Mouse (Mus musculus): ENCODE measurements around the gene Sec16a.

The Sec16a gene

GRCm38 (mm10) chr2:26474789-26475504, 29.9 kb upstream of the Sec16a start:
- peak in 1 of 2 experiments; percentile 52 for DNase-seq (ENCODE audit: low read depth in 1 of 2, low spot score in 2 of 2)

- DNase-seq (ENCODE audit: low read depth in 1 of 2, low spot score in 2 of 2), result no peak
Observed at GRCm38 (mm10) chr2:26472312-26473090, 27.5 kb upstream of the Sec16a start.

DNA sequence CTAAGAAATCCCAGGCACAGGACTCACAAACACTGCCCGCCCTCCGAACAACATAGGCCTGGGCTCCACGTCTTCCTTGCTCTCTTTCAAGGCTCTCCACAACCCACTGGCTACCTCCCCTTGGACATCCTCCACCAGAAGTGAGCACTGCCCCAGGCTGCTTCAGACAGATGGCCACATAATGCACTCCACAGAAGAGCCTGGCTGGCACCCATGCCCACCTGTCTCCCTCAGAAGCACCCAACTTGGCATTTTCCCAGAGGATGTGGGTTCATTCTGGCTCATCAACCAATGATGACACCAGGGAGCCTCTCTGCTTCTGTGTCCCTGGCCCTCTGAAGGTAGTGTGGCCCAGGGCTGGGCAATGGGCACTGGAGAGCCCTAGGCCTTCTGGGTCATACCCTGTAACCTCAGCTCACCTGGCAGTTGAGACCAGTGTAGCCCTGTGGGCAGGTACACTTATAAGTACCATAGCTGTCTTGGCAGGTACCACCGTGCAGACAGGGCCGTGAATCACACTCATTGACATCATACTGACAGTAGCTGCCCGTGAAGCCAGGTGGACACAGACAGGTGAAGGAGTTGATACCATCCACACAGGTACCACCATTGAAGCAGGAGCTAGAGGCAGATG, 26.8 kb upstream of the Sec16a start:
- no peak for DNase-seq (ENCODE audit: low read depth in 1 of 2, low spot score in 2 of 2)

DNA sequence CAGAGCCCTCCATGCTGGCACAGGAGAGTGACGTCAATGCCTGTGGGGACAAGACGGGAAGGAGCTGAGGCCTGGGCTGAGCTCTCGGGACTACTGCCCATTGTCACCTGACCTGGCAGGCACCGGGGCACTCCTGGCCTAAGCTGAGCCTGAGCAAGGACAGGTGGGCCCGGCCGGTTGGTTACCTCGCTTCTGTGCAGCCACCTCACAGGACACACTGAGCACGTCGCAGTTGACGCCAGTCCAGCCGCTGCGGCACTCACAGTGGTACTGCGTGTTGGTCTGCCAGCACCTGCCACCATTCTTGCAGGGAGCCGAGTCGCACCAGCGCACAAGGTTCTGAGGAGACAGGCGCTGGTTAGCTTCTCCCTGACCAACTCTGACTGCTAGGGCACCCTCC, 26.0 kb upstream of the Sec16a start:
- no peak for DNase-seq (ENCODE audit: low read depth in 1 of 2, low spot score in 2 of 2)

DNA sequence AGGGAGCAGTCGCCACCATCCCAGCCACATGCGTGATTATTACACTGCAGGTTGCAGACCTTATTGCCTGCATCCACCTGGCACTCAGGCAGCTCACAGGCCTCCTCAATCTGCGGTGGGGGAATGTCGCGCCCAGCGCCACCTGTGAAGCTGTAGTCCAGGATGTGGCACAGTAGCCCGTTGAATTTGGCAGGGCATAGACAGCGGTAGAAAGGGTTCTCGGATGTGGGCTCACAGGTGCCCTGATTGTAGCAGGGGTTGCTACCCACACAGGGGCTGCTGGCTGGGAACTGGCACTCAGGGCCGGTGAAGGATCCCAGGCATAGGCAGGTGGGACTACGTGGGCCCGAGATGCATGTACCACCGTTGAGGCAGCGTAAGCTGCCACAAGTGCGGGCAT, 23.4 kb upstream of the Sec16a start:
- no peak for DNase-seq (ENCODE audit: low read depth in 1 of 2, low spot score in 2 of 2)

- DNase-seq (ENCODE audit: low read depth in 1 of 2, low spot score in 2 of 2), result no peak
Observed at GRCm38 (mm10) chr2:26463412-26463811, 18.4 kb upstream of the Sec16a start.

DNA sequence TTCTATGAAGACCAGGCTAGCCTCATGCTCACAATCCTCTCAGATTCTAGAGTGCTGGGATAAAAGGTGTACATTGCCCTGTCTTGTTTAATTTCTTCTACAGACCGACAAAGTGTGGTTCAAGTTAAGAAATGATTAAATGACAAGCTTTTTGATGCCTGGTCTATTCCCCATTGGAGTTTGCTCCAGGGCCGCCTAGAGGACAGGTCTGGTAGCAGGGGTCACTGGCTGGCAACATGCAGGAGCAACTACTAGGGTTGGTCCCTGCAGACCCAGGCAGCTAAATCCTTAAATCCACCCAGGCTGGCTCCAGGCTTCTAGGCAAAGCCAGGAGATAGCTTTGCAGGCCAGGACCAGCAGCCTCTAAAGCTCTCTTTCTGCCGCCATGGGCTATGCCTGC, 18.0 kb upstream of the Sec16a start:
- DNase-seq (ENCODE audit: low read depth in 1 of 2, low spot score in 2 of 2), result no peak

GRCm38 (mm10) chr2:26461667-26462066, 16.7 kb upstream of the Sec16a start:
- DNase-seq (ENCODE audit: low read depth in 1 of 2, low spot score in 2 of 2), result no peak

GRCm38 (mm10) chr2:26460837-26461236, 15.8 kb upstream of the Sec16a start:
- DNase-seq (ENCODE audit: low read depth in 1 of 2, low spot score in 2 of 2), result no peak

GRCm38 (mm10) chr2:26460097-26460646, 15.2 kb upstream of the Sec16a start:
- DNase-seq (ENCODE audit: low read depth in 1 of 2, low spot score in 2 of 2), result no peak

DNA sequence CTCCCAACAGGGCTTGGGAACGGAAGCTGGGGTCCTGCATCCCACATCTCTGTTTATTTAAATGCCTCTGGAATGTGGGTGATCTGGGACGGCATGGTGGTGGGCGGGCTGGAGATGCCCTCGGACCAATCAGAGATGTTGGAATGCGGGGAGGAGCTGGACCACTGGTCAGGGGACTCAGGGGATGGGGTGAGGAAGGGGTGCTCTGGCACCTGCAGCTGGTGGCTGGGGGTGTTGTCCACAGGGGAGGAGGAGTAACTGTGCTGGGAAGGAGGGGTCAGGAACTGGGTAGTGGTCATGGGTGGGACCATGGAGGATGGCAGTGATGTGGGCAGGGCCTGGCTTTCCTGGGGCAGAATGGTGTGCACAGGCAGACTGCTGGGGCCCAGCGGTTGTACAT, 14.5 kb upstream of the Sec16a start:
- DNase-seq (ENCODE audit: low read depth in 1 of 2, low spot score in 2 of 2), result no peak

DNA sequence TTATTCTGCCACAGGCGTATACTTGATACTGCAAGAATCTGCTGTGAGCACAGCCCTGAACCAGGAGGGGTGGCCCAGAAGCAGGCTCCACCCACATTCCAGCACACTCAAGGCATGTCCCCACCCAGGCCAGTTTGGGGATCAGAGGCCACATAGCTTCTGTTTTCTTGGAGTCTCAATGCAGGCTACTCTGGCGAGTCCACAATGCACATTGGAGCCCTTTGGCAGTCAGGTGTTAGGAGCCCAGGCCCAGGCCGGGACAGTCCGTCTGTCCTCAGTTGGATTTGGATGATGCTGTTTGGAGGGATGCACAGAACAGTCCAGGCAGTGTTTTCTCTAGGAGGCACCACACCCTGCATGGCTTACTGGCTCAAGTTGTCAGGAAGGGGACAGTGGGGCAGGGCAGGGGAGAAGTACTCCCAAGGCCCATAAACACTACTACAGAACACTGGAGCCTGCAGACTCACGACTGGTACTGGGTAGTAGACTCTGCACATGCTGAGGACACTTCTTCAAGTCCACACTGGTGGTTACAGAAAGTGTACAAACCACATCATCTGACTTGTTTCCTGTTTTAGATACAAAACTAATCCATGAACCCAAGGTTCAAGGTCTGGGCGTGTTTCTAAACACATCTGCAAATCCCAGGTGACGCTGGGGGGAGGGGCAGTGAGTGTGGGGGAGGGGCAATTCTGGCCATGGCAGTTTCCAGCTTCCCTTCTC, 13.5 kb upstream of the Sec16a start:
- DNase-seq (ENCODE audit: low read depth in 1 of 2, low spot score in 2 of 2), result no peak

GRCm38 (mm10) chr2:26449121-26450060, 4.4 kb upstream of the Sec16a start:
- peak in 1 of 2 experiments; percentile 56 for DNase-seq (ENCODE audit: low read depth in 1 of 2, low spot score in 2 of 2)

GRCm38 (mm10) chr2:26447451-26447850, 2.4 kb upstream of the Sec16a start:
- no peak for DNase-seq (ENCODE audit: low read depth in 1 of 2, low spot score in 2 of 2)

DNA sequence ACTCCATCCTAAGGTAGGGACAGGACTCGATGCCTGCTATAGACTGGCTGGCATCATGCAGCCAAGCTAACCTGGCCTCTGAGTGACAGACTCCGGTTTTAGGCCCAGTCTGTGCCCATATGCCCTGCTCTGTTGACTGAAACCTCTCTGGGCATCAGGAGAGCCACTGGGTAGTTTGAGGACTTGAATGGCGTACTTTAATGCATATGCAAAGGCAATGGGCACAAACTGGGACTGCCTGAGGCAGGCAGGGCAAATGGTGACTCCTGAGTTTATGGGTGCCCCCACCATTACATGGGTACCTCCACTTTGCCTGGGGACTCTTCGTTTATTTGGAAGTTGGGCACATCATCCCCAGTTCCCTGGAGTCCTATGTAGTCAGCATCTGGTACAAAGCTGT, 1.7 kb upstream of the Sec16a start:
- no peak for DNase-seq (ENCODE audit: low read depth in 1 of 2, low spot score in 2 of 2)

DNA sequence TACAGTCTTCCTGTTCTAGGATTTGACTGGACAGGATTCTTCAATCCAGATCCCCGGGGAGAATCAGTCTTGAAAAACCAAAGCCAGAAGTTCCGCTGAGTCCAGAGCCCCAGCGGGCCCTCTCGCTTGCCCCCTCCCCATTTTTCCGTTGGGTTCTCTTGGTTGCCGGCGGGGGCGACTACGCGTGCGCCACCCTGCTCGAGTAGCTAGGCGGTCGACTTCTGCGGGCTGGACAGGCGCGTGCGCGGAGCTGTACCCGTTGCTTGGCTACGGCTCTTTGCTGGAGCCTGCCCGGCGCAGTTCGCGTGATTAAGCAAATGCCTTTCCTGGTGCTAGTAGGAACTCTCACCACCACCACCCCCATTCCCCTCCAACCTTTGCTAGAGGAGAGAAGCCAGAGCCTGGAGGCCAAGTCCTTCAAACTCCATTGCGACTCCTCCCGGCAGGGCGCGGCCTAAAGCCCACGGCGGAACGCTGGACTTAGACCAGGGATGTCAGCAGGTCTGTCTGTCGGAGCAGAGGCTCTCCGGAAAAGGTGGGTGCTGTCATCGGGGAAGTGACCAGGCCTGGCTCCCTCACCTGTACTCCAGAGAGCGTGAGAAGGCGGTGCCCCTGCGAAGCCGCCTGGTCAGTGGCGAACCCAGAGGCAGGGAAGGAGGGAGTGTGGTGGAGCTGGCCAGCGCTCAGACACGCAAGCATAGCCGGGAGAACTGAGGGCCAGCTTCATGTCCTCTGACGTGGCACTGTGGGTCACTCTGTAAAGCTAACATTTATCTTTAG, 840 bp upstream of the Sec16a start:
- peak; percentile 86 to 97 for DNase-seq (ENCODE audit: low read depth in 1 of 2, low spot score in 2 of 2)

- DNase-seq (ENCODE audit: low read depth in 1 of 2, low spot score in 2 of 2), result peak in 1 of 2 experiments; percentile 14
Observed at GRCm38 (mm10) chr2:26444368-26444767, 648 bp downstream of the Sec16a start.

GRCm38 (mm10) chr2:26443876-26444275, 1.1 kb downstream of the Sec16a start:
- DNase-seq (ENCODE audit: low read depth in 1 of 2, low spot score in 2 of 2), result no peak

GRCm38 (mm10) chr2:26442843-26443242, 2.2 kb downstream of the Sec16a start:
- DNase-seq (ENCODE audit: low read depth in 1 of 2, low spot score in 2 of 2), result no peak
